Mouse (Mus musculus): Measurements from ENCODE around the gene Olfr204. TPM values are rescaled to one million over a fixed set of nuclear protein-coding genes. Genes with fewer than 3 reads are reported as not detected.

Gene Olfr204
- polyA plus RNA-seq, 1 experiment from 2014 or later, result not detected

Other genes starting within 250 kb of the Olfr204 start
- not detected in 2 replicates for gene Olfr190, start 240.2 kb downstream of the Olfr204 start, polyA plus RNA-seq (2016; fragmentation: Nextera tagmentation; extraction: Ambion mirVana)
- gene Olfr191, start 228.4 kb downstream of the Olfr204 start, polyA plus RNA-seq (2016; fragmentation: Nextera tagmentation; extraction: Ambion mirVana), result not detected in 2 replicates
- gene Olfr193, start 206.4 kb downstream of the Olfr204 start, polyA plus RNA-seq (2016; fragmentation: Nextera tagmentation; extraction: Ambion mirVana), result not detected in 2 replicates
- not detected in 2 replicates for gene Olfr194, start 197.2 kb downstream of the Olfr204 start, polyA plus RNA-seq (2016; fragmentation: Nextera tagmentation; extraction: Ambion mirVana)
- gene Olfr195, start 171.2 kb downstream of the Olfr204 start, polyA plus RNA-seq (2016; fragmentation: Nextera tagmentation; extraction: Ambion mirVana), result not detected in 2 replicates
- not detected in 2 replicates for gene Olfr196, start 147.8 kb downstream of the Olfr204 start, polyA plus RNA-seq (2016; fragmentation: Nextera tagmentation; extraction: Ambion mirVana)
- gene Olfr198, start 114.7 kb downstream of the Olfr204 start, polyA plus RNA-seq (2016; fragmentation: Nextera tagmentation; extraction: Ambion mirVana), result not detected in 2 replicates
- gene Olfr199, start 98.5 kb downstream of the Olfr204 start, polyA plus RNA-seq (2016; fragmentation: Nextera tagmentation; extraction: Ambion mirVana), result not detected in 2 replicates
- not detected in 2 replicates for gene Olfr201, start 45.6 kb downstream of the Olfr204 start, polyA plus RNA-seq (2016; fragmentation: Nextera tagmentation; extraction: Ambion mirVana)
- not detected in 2 replicates for gene Olfr202, start 31.5 kb downstream of the Olfr204 start, polyA plus RNA-seq (2016; fragmentation: Nextera tagmentation; extraction: Ambion mirVana)
- gene Olfr203, start 19.4 kb downstream of the Olfr204 start, polyA plus RNA-seq (2016; fragmentation: Nextera tagmentation; extraction: Ambion mirVana), result not detected in 2 replicates
- gene Olfr205, start 12.9 kb upstream of the Olfr204 start, polyA plus RNA-seq (2016; fragmentation: Nextera tagmentation; extraction: Ambion mirVana), result not detected in 2 replicates
- gene Olfr206, start 31.0 kb upstream of the Olfr204 start, polyA plus RNA-seq (2016; fragmentation: Nextera tagmentation; extraction: Ambion mirVana), result not detected in 2 replicates
- gene Olfr209, start 45.7 kb upstream of the Olfr204 start, polyA plus RNA-seq (2016; fragmentation: Nextera tagmentation; extraction: Ambion mirVana), result not detected in 2 replicates
- gene Gabrr3, start 89.1 kb upstream of the Olfr204 start, polyA plus RNA-seq (2016; fragmentation: Nextera tagmentation; extraction: Ambion mirVana), result 0.11 and 0.19 TPM in 2 replicates
- 36.6 and 40.6 TPM in 2 replicates for gene Riox2, start 153.5 kb upstream of the Olfr204 start, polyA plus RNA-seq (2016; fragmentation: Nextera tagmentation; extraction: Ambion mirVana)

Data from limb, embryonic 10.5 days (tissue).